Mouse (Mus musculus): Measurements from ENCODE around the gene Zswim4.

Zswim4 gene

GRCm38 (mm10) chr8:84223322-84224029 is 13.4 kb downstream of the Zswim4 start:
- DNase-seq (ENCODE audit: low spot score), result peak; percentile 10

GRCm38 (mm10) chr8:84222566-84223165 is 14.2 kb downstream of the Zswim4 start:
- no peak for DNase-seq (ENCODE audit: low spot score)

GRCm38 (mm10) chr8:84220105-84220504 is 16.8 kb downstream of the Zswim4 start:
- no peak for DNase-seq (ENCODE audit: low spot score)

GRCm38 (mm10) chr8:84218143-84218542 is 18.7 kb downstream of the Zswim4 start:
- DNase-seq (ENCODE audit: low spot score), result no peak

GRCm38 (mm10) chr8:84217206-84217605 is 19.6 kb downstream of the Zswim4 start:
- no peak for DNase-seq (ENCODE audit: low spot score)

GRCm38 (mm10) chr8:84213277-84213676 is 23.6 kb downstream of the Zswim4 start:
- no peak for DNase-seq (ENCODE audit: low spot score)

GRCm38 (mm10) chr8:84211881-84212563 is 24.8 kb downstream of the Zswim4 start:
- no peak for DNase-seq (ENCODE audit: low spot score)

- no peak for DNase-seq (ENCODE audit: low spot score)
Observed at GRCm38 (mm10) chr8:84211202-84211601, 25.7 kb downstream of the Zswim4 start.

GRCm38 (mm10) chr8:84210167-84210791 is 26.6 kb downstream of the Zswim4 start:
- DNase-seq (ENCODE audit: low spot score), result peak; percentile 89

- DNase-seq (ENCODE audit: low spot score), result no peak
Observed at GRCm38 (mm10) chr8:84208381-84209380, 28.2 kb downstream of the Zswim4 start.

- DNase-seq (ENCODE audit: low spot score), result no peak
Observed at GRCm38 (mm10) chr8:84207811-84208210, 29.0 kb downstream of the Zswim4 start.

GRCm38 (mm10) chr8:84206666-84207065 is 30.2 kb downstream of the Zswim4 start:
- no peak for DNase-seq (ENCODE audit: low spot score)

- no peak for DNase-seq (ENCODE audit: low spot score)
Observed at GRCm38 (mm10) chr8:84205073-84205472, 31.8 kb downstream of the Zswim4 start.

- peak; percentile 44 for DNase-seq (ENCODE audit: low spot score)
Observed at GRCm38 (mm10) chr8:84203975-84204772, 32.7 kb downstream of the Zswim4 start.

- DNase-seq (ENCODE audit: low spot score), result peak; percentile 80
Observed at GRCm38 (mm10) chr8:84202938-84203917, 33.6 kb downstream of the Zswim4 start.

- no peak for DNase-seq (ENCODE audit: low spot score)
Observed at GRCm38 (mm10) chr8:84202466-84202865, 34.4 kb downstream of the Zswim4 start.

- no peak for DNase-seq (ENCODE audit: low spot score)
Observed at GRCm38 (mm10) chr8:84201545-84202245, 35.2 kb downstream of the Zswim4 start.

- DNase-seq (ENCODE audit: low spot score), result peak; percentile 66
Observed at GRCm38 (mm10) chr8:84200652-84201544, 36.0 kb downstream of the Zswim4 start.
